Mouse (Mus musculus): Measurements from ENCODE around the gene Mapk6. TPM values are rescaled to one million over a fixed set of nuclear protein-coding genes. Genes with fewer than 3 reads are reported as not detected.

Mapk6 gene
- polyA plus RNA-seq, 1 experiment from 2014 or later: 43.5 TPM

GRCm38 (mm10) chr9:75435918-75436317 lies 26.1 kb upstream of the Mapk6 start:
- Histone ChIP-seq H3K27me3 (replicated peaks; ENCODE audit: control insufficient read depth, insufficient read depth, low read length) (no peaks in the 10 kb centered on the region), H3K27ac (ENCODE audit: low read length) (no peak overlapping the region), H3K9ac (ENCODE audit: low read depth, low read length) (peak overlapping the region; percentile 19; the same call in 1 of the 2 replicates), H3K36me3 (ENCODE audit: control insufficient read depth, insufficient read depth, low read length) (no peaks in the 10 kb centered on the region), H3K4me2 (ENCODE audit: low read depth, low read length) (no peak overlapping the region), H3K4me1 (ENCODE audit: control insufficient read depth, insufficient read depth, low read length) (peaks cover 7% of the 10 kb centered on the region; the same call in 1 of the 2 replicates), H3K4me3 (ENCODE audit: low read length) (no peak overlapping the region), H3K9me3 (ENCODE audit: control insufficient read depth, low read length) (no peaks in the 10 kb centered on the region)
- peak; percentile 78 for ATAC-seq
- WGBS: 7% methylated on average over 12 of the region's 12 CpGs

DNA sequence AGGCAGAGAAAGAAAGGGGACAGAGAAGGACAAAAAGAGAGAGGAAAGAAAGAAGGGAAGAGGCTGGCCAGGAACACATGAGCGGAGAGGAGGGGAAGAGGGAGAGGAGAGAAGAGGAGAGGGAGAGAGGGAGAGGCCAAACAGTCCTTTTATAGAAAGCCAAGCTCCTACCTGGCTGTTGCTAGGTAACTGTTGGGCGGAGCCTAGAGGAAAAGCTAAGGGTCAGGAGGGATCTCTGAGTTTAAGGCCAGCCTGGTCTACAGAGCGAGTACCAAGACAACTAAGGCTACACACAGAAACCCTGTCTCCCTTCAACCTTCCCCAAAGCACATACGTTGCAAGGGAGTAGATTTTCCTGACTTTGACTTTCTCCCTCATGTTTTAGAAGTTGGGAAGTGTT lies 25.5 kb upstream of the Mapk6 start:
- ATAC-seq: no peak
- Histone ChIP-seq H3K4me1 (ENCODE audit: control insufficient read depth, insufficient read depth, low read length) (peaks cover 7% of the 10 kb centered on the region; the same call in 1 of the 2 replicates), H3K4me2 (ENCODE audit: low read depth, low read length) (no peak overlapping the region), H3K27me3 (replicated peaks; ENCODE audit: control insufficient read depth, insufficient read depth, low read length) (no peaks in the 10 kb centered on the region), H3K9ac (ENCODE audit: low read depth, low read length) (no peak overlapping the region), H3K9me3 (ENCODE audit: control insufficient read depth, low read length) (no peaks in the 10 kb centered on the region), H3K27ac (ENCODE audit: low read length) (no peak overlapping the region), H3K36me3 (ENCODE audit: control insufficient read depth, insufficient read depth, low read length) (no peaks in the 10 kb centered on the region), H3K4me3 (ENCODE audit: low read length) (no peak overlapping the region)
- WGBS: 85% methylated on average over 4 of the region's 4 CpGs

GRCm38 (mm10) chr9:75434872-75435271 lies 25.1 kb upstream of the Mapk6 start:
- no peak overlapping the region for H3K9ac ChIP-seq (ENCODE audit: low read depth, low read length)
- H3K4me3 ChIP-seq (ENCODE audit: low read length): no peak overlapping the region
- peaks cover 7% of the 10 kb centered on the region; the same call in 1 of the 2 replicates for H3K4me1 ChIP-seq (ENCODE audit: control insufficient read depth, insufficient read depth, low read length)
- H3K27ac ChIP-seq (ENCODE audit: low read length): no peak overlapping the region
- no peaks in the 10 kb centered on the region for H3K36me3 ChIP-seq (ENCODE audit: control insufficient read depth, insufficient read depth, low read length)
- no peak for ATAC-seq
- H3K27me3 ChIP-seq (replicated peaks; ENCODE audit: control insufficient read depth, insufficient read depth, low read length): no peaks in the 10 kb centered on the region
- H3K4me2 ChIP-seq (ENCODE audit: low read depth, low read length): no peak overlapping the region
- H3K9me3 ChIP-seq (ENCODE audit: control insufficient read depth, low read length): no peaks in the 10 kb centered on the region
- WGBS: 80% methylated on average over 6 of the region's 6 CpGs

- 39% methylated on average over 7 of the region's 7 CpGs for WGBS
- Histone ChIP-seq H3K27ac (ENCODE audit: low read length) (no peak overlapping the region), H3K4me3 (ENCODE audit: low read length) (no peak overlapping the region), H3K4me2 (ENCODE audit: low read depth, low read length) (no peak overlapping the region), H3K36me3 (ENCODE audit: control insufficient read depth, insufficient read depth, low read length) (no peaks in the 10 kb centered on the region), H3K9me3 (ENCODE audit: control insufficient read depth, low read length) (no peaks in the 10 kb centered on the region), H3K4me1 (ENCODE audit: control insufficient read depth, insufficient read depth, low read length) (peaks cover 7% of the 10 kb centered on the region; the same call in 1 of the 2 replicates), H3K27me3 (replicated peaks; ENCODE audit: control insufficient read depth, insufficient read depth, low read length) (no peaks in the 10 kb centered on the region), H3K9ac (ENCODE audit: low read depth, low read length) (no peak overlapping the region)
- ATAC-seq: peak; percentile 31; the same call in 1 of the 2 replicates
These were observed 24.5 kb upstream of the Mapk6 start for GRCm38 (mm10) chr9:75434172-75434793.

- no peaks in the 10 kb centered on the region for H3K36me3 ChIP-seq (ENCODE audit: control insufficient read depth, insufficient read depth, low read length)
- no peak overlapping the region for H3K4me3 ChIP-seq (ENCODE audit: low read length)
- H3K4me2 ChIP-seq (ENCODE audit: low read depth, low read length): no peak overlapping the region
- no peak for ATAC-seq
- peaks cover 7% of the 10 kb centered on the region; the same call in 1 of the 2 replicates for H3K4me1 ChIP-seq (ENCODE audit: control insufficient read depth, insufficient read depth, low read length)
- no peaks in the 10 kb centered on the region for H3K9me3 ChIP-seq (ENCODE audit: control insufficient read depth, low read length)
- no peak overlapping the region for H3K27ac ChIP-seq (ENCODE audit: low read length)
- WGBS: 85% methylated on average over 3 of the region's 3 CpGs
- H3K27me3 ChIP-seq (replicated peaks; ENCODE audit: control insufficient read depth, insufficient read depth, low read length): no peaks in the 10 kb centered on the region
- H3K9ac ChIP-seq (ENCODE audit: low read depth, low read length): no peak overlapping the region
These were observed 22.9 kb upstream of the Mapk6 start for GRCm38 (mm10) chr9:75432694-75433093.

DNA sequence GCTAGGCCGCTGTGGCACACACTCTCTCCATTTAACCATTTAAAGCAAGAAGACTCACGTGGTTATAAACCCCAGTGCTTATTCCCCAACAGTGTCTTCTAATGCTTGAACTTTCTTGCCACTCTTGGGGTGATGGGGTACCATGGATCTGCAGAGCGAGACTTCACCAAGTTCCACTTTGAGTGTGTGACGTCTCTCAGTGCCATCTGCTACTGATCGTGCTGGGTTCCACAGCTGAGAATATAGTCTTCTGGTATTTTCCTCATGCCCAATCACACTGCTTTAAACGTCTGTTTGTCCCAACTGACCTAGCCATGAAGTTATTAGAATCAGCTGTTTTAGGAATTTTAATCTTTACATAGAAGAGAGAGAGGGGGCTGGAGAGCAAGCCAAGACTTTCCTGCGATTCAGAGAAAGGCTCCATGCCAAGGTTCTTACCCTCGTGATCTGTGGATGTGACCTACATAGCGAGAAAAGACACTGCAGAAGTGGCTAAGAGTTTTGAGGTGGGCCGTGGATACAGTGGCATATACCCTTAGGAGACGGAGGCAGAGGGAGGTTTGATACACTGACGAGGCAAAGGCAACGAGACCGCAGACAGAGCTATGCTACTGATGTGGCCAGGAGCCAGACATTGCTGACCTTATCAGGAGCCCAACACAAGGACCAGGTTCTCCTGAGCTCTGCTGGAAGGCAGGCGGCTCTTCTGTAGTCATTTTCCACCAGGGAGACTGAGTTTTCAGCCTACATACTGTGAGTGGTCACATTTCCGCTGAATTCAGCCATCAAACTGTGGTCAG lies 21.2 kb upstream of the Mapk6 start:
- no peaks in the 10 kb centered on the region for H3K27me3 ChIP-seq (replicated peaks; ENCODE audit: control insufficient read depth, insufficient read depth, low read length)
- H3K9me3 ChIP-seq (ENCODE audit: control insufficient read depth, low read length): no peaks in the 10 kb centered on the region
- ATAC-seq: no peak
- no peak overlapping the region for H3K9ac ChIP-seq (ENCODE audit: low read depth, low read length)
- H3K27ac ChIP-seq (ENCODE audit: low read length): no peak overlapping the region
- H3K4me1 ChIP-seq (ENCODE audit: control insufficient read depth, insufficient read depth, low read length): peaks cover 7% of the 10 kb centered on the region; the same call in 1 of the 2 replicates
- 76% methylated on average over 16 of the region's 16 CpGs for WGBS
- no peak overlapping the region for H3K4me3 ChIP-seq (ENCODE audit: low read length)
- H3K36me3 ChIP-seq (ENCODE audit: control insufficient read depth, insufficient read depth, low read length): no peaks in the 10 kb centered on the region
- H3K4me2 ChIP-seq (ENCODE audit: low read depth, low read length): no peak overlapping the region

DNA sequence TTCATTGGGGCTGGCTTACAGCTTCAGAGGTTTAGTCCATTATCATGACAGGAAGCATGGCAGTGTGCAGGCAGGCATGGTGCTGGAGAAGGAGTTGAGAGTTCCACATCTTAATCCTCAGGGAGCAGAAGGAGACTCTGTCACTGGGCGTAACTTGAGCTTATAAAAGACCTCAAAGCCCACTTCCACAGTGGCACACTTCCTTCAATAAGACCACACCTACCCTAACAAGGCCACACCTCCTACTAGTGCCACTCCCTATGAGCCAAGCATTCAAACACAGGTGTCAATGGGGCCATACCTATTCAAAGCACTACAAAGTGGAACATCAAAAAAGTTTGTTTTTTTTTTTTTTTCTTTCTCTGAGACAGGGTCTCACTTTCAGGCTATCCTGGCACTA lies 19.9 kb upstream of the Mapk6 start:
- Histone ChIP-seq H3K27ac (ENCODE audit: low read length) (no peak overlapping the region), H3K9ac (ENCODE audit: low read depth, low read length) (no peak overlapping the region), H3K36me3 (ENCODE audit: control insufficient read depth, insufficient read depth, low read length) (no peaks in the 10 kb centered on the region), H3K4me1 (ENCODE audit: control insufficient read depth, insufficient read depth, low read length) (no peaks in the 10 kb centered on the region), H3K9me3 (ENCODE audit: control insufficient read depth, low read length) (no peaks in the 10 kb centered on the region), H3K4me3 (ENCODE audit: low read length) (no peak overlapping the region), H3K4me2 (ENCODE audit: low read depth, low read length) (no peak overlapping the region), H3K27me3 (replicated peaks; ENCODE audit: control insufficient read depth, insufficient read depth, low read length) (no peaks in the 10 kb centered on the region)
- ATAC-seq: no peak
- WGBS: 79% methylated on average over 1 of the region's 1 CpGs

DNA sequence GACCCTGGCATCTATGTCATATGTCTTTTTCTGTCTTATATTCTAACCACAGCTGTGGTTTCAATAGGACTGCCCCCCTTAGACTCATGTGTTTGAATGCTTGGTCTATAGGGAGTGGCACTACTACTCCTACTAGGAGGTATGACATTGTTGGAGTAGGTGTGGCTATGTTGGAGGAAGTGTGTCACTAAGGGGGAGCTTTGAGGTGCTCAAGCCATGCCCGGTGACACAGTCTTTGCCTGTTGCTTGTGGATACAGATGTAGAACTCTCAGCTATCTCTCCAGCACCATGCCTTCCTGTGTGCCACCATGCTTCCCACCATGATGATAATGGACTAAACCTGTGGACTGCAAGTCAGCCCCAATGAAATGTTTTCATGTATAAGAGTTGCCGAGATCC lies 19.2 kb upstream of the Mapk6 start:
- 95% methylated on average over 2 of the region's 2 CpGs for WGBS

GRCm38 (mm10) chr9:75428274-75428600 lies 18.4 kb upstream of the Mapk6 start:
- Histone ChIP-seq H3K4me3 (ENCODE audit: low read length) (no peak overlapping the region), H3K9ac (ENCODE audit: low read depth, low read length) (no peak overlapping the region), H3K27ac (ENCODE audit: low read length) (no peak overlapping the region), H3K36me3 (ENCODE audit: control insufficient read depth, insufficient read depth, low read length) (no peaks in the 10 kb centered on the region), H3K4me1 (ENCODE audit: control insufficient read depth, insufficient read depth, low read length) (no peaks in the 10 kb centered on the region), H3K4me2 (ENCODE audit: low read depth, low read length) (no peak overlapping the region), H3K27me3 (replicated peaks; ENCODE audit: control insufficient read depth, insufficient read depth, low read length) (no peaks in the 10 kb centered on the region), H3K9me3 (ENCODE audit: control insufficient read depth, low read length) (no peaks in the 10 kb centered on the region)
- no peak for ATAC-seq
- 73% methylated on average over 2 of the region's 2 CpGs for WGBS

More for the DNA sequence above, 19.2 kb upstream of the Mapk6 start:
- Histone ChIP-seq H3K4me3 (ENCODE audit: low read length) (no peak overlapping the region), H3K4me1 (ENCODE audit: control insufficient read depth, insufficient read depth, low read length) (no peaks in the 10 kb centered on the region), H3K9me3 (ENCODE audit: control insufficient read depth, low read length) (no peaks in the 10 kb centered on the region), H3K4me2 (ENCODE audit: low read depth, low read length) (no peak overlapping the region), H3K27me3 (replicated peaks; ENCODE audit: control insufficient read depth, insufficient read depth, low read length) (no peaks in the 10 kb centered on the region), H3K36me3 (ENCODE audit: control insufficient read depth, insufficient read depth, low read length) (no peaks in the 10 kb centered on the region), H3K27ac (ENCODE audit: low read length) (no peak overlapping the region), H3K9ac (ENCODE audit: low read depth, low read length) (no peak overlapping the region)
- ATAC-seq: no peak

Measured in intestine, embryonic 16.5 days (tissue).